Mouse (Mus musculus): Measurements from ENCODE around the gene Fam171a1.
"Not testable (repeated sequence)": the region's sequence is repeated elsewhere in the genome, so short reads cannot be mapped to it uniquely, and the experiment has no call there.

DNA sequence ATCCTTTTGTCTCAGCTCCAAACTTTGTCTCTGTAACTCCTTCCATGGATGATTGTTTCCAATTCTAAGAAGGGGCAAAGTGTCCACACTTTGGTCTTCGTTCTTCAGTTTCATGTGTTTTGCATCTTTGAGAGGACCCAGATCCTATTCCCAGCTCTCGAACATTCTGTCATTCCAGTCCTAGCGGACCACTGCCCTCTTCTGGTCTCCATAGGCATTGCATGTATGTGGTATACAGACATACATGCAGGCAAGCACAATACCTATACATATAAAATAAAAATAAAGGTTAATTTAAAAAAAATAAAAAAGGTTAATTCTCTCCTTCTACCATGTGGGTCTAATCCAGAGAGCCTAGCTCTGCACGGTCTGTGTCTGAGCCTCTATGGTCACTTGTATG lies 62.0 kb downstream of the Fam171a1 start:
- not testable (repeated sequence) for TF ChIP-seq CTCF (IDR thresholded peaks at IDR 0.05; ENCODE audit: low read depth, low read length); TAL1 (conservative IDR thresholded peaks at IDR 0.05; ENCODE audit: low read depth, low read length); POLR2AphosphoS5 (IDR thresholded peaks at IDR 0.05; ENCODE audit: insufficient replicate concordance, low read depth, low read length); GATA1 (IDR thresholded peaks at IDR 0.05; ENCODE audit: borderline replicate concordance, low read length); GATA2 (IDR thresholded peaks at IDR 0.05; ENCODE audit: borderline replicate concordance, low read depth, low read length)

All from G1E (cell line).